Mouse (Mus musculus) lung, postnatal 0 days (tissue): ENCODE results near the gene Cmtm8.

Experiments used
- CTCF ChIP-seq: IDR thresholded peaks from 2 replicates; pipeline ENCODE4 v1.5.1; 2016; ENCODE audit warnings: antibody characterized with exemption, mild to moderate bottlenecking
- EP300 ChIP-seq: IDR thresholded peaks from 2 replicates; pipeline ENCODE4 v1.6.1; 2016; ENCODE audit warnings: antibody characterized with exemption, mild to moderate bottlenecking, control low read depth

GRCm38 (mm10) chr9:114781526-114782212, 62.3 kb downstream of the Cmtm8 start, which contains the start of gene Cmtm7:
- TF ChIP-seq EP300: no peak
- no peak for TF ChIP-seq CTCF
